Mouse (Mus musculus) liver, adult (tissue): ENCODE data around the gene Kcnip1.

Experiments
- GATA4 ChIP-seq: IDR thresholded peaks from 2 replicates; pipeline ENCODE4 v1.6.1; 2014; ENCODE audit warnings: mild to moderate bottlenecking, low read length; ENCODE audit not compliant: insufficient replicate concordance

The Kcnip1 gene

GRCm38 (mm10) chr11:33962178-33962577, 30.8 kb downstream of the Kcnip1 start:
- TF ChIP-seq GATA4 = no peak

GRCm38 (mm10) chr11:33958713-33959112, 34.2 kb downstream of the Kcnip1 start:
- TF ChIP-seq GATA4 = no peak

GRCm38 (mm10) chr11:33957595-33957994, 35.4 kb downstream of the Kcnip1 start:
- no peak for TF ChIP-seq GATA4

- TF ChIP-seq GATA4 = no peak
Measured at GRCm38 (mm10) chr11:33956623-33957022, 36.3 kb downstream of the Kcnip1 start.

- no peak for TF ChIP-seq GATA4
Measured at GRCm38 (mm10) chr11:33955982-33956381, 37.0 kb downstream of the Kcnip1 start.

- TF ChIP-seq GATA4 = no peak
Measured at GRCm38 (mm10) chr11:33951684-33952625, 41.0 kb downstream of the Kcnip1 start.

- TF ChIP-seq GATA4 = no peak
Measured at GRCm38 (mm10) chr11:33951155-33951554, 41.8 kb downstream of the Kcnip1 start.

GRCm38 (mm10) chr11:33946501-33946900, 46.5 kb downstream of the Kcnip1 start:
- TF ChIP-seq GATA4 = no peak

GRCm38 (mm10) chr11:33944786-33945328, 48.1 kb downstream of the Kcnip1 start:
- no peak for TF ChIP-seq GATA4

GRCm38 (mm10) chr11:33944067-33944785, 48.7 kb downstream of the Kcnip1 start:
- no peak for TF ChIP-seq GATA4

GRCm38 (mm10) chr11:33943565-33943964, 49.4 kb downstream of the Kcnip1 start:
- no peak for TF ChIP-seq GATA4

- TF ChIP-seq GATA4 = no peak
Measured at GRCm38 (mm10) chr11:33939456-33940113, 53.4 kb downstream of the Kcnip1 start.

GRCm38 (mm10) chr11:33938561-33939274, 54.2 kb downstream of the Kcnip1 start:
- no peak for TF ChIP-seq GATA4

- no peak for TF ChIP-seq GATA4
Measured at GRCm38 (mm10) chr11:33937641-33938040, 55.3 kb downstream of the Kcnip1 start.

GRCm38 (mm10) chr11:33934286-33934685, 58.7 kb downstream of the Kcnip1 start:
- TF ChIP-seq GATA4 = no peak
